Mouse (Mus musculus): Measurements from ENCODE around the gene Kcnq1. TPM values are rescaled to one million over a fixed set of nuclear protein-coding genes. Genes with fewer than 3 reads are reported as not detected.

Gene Kcnq1
- total RNA-seq, 2 experiments from 2014 or later = 0.46 TPM; not detected in 1

GRCm38 (mm10) chr7:143122191-143122590, 16.0 kb downstream of the Kcnq1 start:
- peak; percentile 59 for ATAC-seq (replicated peaks; ENCODE audit: low FRiP score, low TSS enrichment, poor library complexity, severe bottlenecking)

- no peak for ATAC-seq (replicated peaks; ENCODE audit: low FRiP score, low TSS enrichment, poor library complexity, severe bottlenecking)
Measured at GRCm38 (mm10) chr7:143123876-143124669, 17.9 kb downstream of the Kcnq1 start.

- no peak for ATAC-seq (replicated peaks; ENCODE audit: low FRiP score, low TSS enrichment, poor library complexity, severe bottlenecking)
Measured at GRCm38 (mm10) chr7:143124902-143125301, 18.7 kb downstream of the Kcnq1 start.

GRCm38 (mm10) chr7:143132815-143133214, 26.7 kb downstream of the Kcnq1 start:
- no peak for ATAC-seq (replicated peaks; ENCODE audit: low FRiP score, low TSS enrichment, poor library complexity, severe bottlenecking)

GRCm38 (mm10) chr7:143136125-143136524, 30.0 kb downstream of the Kcnq1 start:
- ATAC-seq (replicated peaks; ENCODE audit: low FRiP score, low TSS enrichment, poor library complexity, severe bottlenecking) = no peak

- ATAC-seq (replicated peaks; ENCODE audit: low FRiP score, low TSS enrichment, poor library complexity, severe bottlenecking) = no peak
Measured at GRCm38 (mm10) chr7:143136561-143136960, 30.4 kb downstream of the Kcnq1 start.

GRCm38 (mm10) chr7:143138789-143139188, 32.6 kb downstream of the Kcnq1 start:
- peak; percentile 61 for ATAC-seq (replicated peaks; ENCODE audit: low FRiP score, low TSS enrichment, poor library complexity, severe bottlenecking)

- 0 out of 2 replicates have a peak, but pooled peaks have one; percentile 52 for ATAC-seq (replicated peaks; ENCODE audit: low FRiP score, low TSS enrichment, poor library complexity, severe bottlenecking)
Measured at GRCm38 (mm10) chr7:143139932-143140331, 33.8 kb downstream of the Kcnq1 start.

- no peak for ATAC-seq (replicated peaks; ENCODE audit: low FRiP score, low TSS enrichment, poor library complexity, severe bottlenecking)
Measured at GRCm38 (mm10) chr7:143142680-143143079, 36.5 kb downstream of the Kcnq1 start.

- ATAC-seq (replicated peaks; ENCODE audit: low FRiP score, low TSS enrichment, poor library complexity, severe bottlenecking) = no peak
Measured at GRCm38 (mm10) chr7:143147015-143147414, 40.9 kb downstream of the Kcnq1 start.

GRCm38 (mm10) chr7:143151171-143151570, 45.0 kb downstream of the Kcnq1 start:
- peak; percentile 43 for ATAC-seq (replicated peaks; ENCODE audit: low FRiP score, low TSS enrichment, poor library complexity, severe bottlenecking)

GRCm38 (mm10) chr7:143152350-143152749, 46.2 kb downstream of the Kcnq1 start:
- 0 out of 2 replicates have a peak, but pooled peaks have one; percentile 44 for ATAC-seq (replicated peaks; ENCODE audit: low FRiP score, low TSS enrichment, poor library complexity, severe bottlenecking)

- peak; percentile 83 for ATAC-seq (replicated peaks; ENCODE audit: low FRiP score, low TSS enrichment, poor library complexity, severe bottlenecking)
Measured at GRCm38 (mm10) chr7:143153915-143154373, 47.8 kb downstream of the Kcnq1 start.

- ATAC-seq (replicated peaks; ENCODE audit: low FRiP score, low TSS enrichment, poor library complexity, severe bottlenecking) = no peak
Measured at GRCm38 (mm10) chr7:143154458-143154871, 48.3 kb downstream of the Kcnq1 start.

GRCm38 (mm10) chr7:143155257-143155656, 49.1 kb downstream of the Kcnq1 start:
- ATAC-seq (replicated peaks; ENCODE audit: low FRiP score, low TSS enrichment, poor library complexity, severe bottlenecking) = no peak

- ATAC-seq (replicated peaks; ENCODE audit: low FRiP score, low TSS enrichment, poor library complexity, severe bottlenecking) = no peak
Measured at GRCm38 (mm10) chr7:143158690-143159425, 52.7 kb downstream of the Kcnq1 start.

GRCm38 (mm10) chr7:143159446-143159845, 53.3 kb downstream of the Kcnq1 start:
- no peak for ATAC-seq (replicated peaks; ENCODE audit: low FRiP score, low TSS enrichment, poor library complexity, severe bottlenecking)

GRCm38 (mm10) chr7:143160057-143160456, 53.9 kb downstream of the Kcnq1 start:
- ATAC-seq (replicated peaks; ENCODE audit: low FRiP score, low TSS enrichment, poor library complexity, severe bottlenecking) = no peak

- ATAC-seq (replicated peaks; ENCODE audit: low FRiP score, low TSS enrichment, poor library complexity, severe bottlenecking) = no peak
Measured at GRCm38 (mm10) chr7:143162051-143162450, 55.9 kb downstream of the Kcnq1 start.

GRCm38 (mm10) chr7:143164074-143164473, 57.9 kb downstream of the Kcnq1 start:
- no peak for ATAC-seq (replicated peaks; ENCODE audit: low FRiP score, low TSS enrichment, poor library complexity, severe bottlenecking)
